Mouse (Mus musculus): ENCODE data around the gene Rgs9bp.
"Not testable (repeated sequence)": the region's sequence is repeated elsewhere in the genome, so short reads cannot be mapped to it uniquely, and the experiment has no call there.

Gene Rgs9bp

DNA sequence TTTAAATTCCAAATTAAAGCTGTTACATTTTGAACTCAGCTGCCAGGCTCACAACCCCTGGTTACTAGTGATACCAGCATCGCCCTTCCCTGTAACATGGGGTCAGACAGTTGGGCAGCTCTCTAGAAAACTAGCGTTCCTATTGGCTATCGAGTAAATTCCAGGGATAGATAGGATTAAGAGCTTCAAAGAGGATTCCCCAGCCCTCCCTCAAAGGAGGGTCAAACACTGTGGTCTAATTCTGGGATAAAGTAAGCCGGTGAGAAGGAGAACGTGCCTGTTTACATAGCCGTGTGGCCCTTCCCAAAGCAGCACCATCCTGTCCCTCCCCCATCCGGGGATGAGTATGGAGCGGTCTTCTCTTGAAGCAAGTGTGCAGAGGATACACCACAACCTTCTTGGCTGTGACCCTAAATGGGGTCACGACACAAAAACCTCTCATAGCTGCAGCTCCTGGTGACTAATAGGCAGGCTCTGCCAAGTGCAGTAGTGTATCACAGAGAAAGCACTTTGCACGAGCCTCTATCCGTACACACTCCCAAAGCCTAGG lies 1.8 kb downstream of the Rgs9bp start:
- peak; percentile 43 for DNase-seq (ENCODE audit: low spot score)

DNA sequence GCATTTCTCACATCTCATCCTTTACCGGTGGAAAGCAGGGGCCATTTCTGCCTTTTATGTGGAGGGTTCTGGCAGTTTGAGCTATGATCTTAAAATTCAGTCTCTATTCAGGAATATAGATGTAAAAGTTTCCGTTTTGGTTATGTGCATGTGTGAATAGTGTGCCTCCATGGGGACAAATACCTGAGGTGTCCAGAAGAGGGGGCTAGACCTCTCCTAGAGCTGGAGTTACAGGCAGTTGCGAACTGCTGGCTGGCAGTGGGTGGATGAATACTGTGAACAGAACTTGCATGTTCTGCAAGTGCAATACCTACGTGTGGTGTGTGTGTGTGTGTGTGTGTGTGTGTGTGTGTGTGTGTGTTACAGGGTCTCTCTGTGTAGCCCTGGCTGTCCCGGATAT lies 2.7 kb downstream of the Rgs9bp start:
- DNase-seq (ENCODE audit: low spot score), result peak; percentile 36

DNA sequence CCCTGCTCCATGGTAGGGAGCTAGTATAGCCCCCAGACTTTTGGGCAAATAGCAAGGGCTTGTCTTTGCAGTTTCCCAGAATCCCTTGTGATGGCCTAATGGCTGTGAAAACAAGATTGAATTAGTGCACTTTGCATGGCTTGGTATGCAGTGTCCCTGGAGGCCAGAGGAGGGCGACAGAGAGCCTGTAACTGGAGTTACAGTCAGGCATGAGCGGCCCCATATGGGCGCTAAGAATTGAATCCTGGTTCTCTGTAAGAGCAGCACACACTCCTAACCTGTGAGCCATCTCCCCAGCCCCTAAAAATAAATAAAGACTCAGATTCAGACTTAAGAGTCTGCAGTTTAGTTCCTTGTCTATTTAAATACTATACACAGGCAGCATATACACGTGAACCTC lies 5.5 kb downstream of the Rgs9bp start:
- DNase-seq (ENCODE audit: low spot score), result peak; percentile 78

- DNase-seq (ENCODE audit: low spot score), result not testable (repeated sequence)
Measured at GRCm38 (mm10) chr7:35570883-35571282, 14.5 kb downstream of the Rgs9bp start.

- not testable (repeated sequence) for DNase-seq (ENCODE audit: low spot score)
Measured at GRCm38 (mm10) chr7:35569724-35570123, 15.7 kb downstream of the Rgs9bp start.

GRCm38 (mm10) chr7:35565965-35566364 lies 19.4 kb downstream of the Rgs9bp start:
- DNase-seq (ENCODE audit: low spot score), result not testable (repeated sequence)

DNA sequence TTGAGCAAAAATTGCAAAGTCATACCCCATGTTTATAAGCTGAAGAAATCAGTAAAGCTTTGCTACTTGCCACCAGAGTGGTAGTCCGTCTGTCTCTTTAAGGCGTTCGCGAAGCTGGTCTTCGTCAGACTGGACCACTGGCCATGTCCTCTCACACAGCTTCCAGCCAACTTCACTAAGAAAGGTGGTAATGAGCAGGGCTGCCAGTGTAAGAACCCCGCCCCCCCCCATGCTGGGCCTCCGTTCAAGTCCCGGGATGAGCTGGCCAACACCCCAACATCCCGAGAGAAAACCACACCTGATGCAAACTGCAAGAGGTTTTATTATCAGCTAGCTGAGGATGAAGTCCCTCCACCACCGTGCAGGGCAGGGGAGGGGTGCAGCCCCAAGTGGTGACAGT lies 20.5 kb downstream of the Rgs9bp start:
- DNase-seq (ENCODE audit: low spot score), result not testable (repeated sequence)

DNA sequence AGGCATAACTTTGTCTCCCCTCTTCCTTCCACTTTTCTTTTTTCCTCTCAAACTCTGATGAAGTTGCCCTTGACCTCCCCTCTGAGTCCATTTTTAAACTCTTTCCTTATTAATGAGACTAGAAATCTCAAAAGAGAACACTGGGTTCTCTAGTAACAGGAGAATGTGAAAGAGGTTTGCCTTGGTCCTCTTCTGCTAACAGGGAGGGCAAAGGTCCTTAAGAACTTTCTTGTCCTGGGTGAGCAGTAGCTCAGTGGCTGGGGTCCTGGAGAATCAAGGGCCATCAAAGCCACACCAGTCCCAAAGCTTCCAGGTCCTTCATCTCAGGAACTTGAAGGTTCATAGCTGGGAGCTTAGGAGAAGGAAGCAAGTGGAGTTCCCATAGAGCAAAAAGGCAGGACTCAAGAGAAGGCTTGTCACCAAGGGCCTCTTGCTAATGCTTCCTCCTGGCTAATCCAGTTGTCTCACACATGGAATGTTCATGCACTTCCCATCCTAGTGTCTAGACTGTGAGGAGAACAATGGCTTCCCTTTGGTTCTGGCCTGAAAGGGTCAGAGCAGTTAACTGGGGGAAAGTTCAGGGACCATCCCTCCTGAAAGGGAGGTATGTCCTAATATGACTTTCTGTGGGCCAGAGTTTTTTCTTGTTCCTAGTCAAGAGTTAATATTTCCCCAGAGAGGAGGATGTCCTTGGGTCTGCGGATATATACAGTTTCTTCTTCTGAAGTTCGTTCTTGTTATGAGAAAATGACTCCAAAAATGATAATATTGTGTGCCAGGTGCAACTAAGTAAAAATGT lies 21.1 kb downstream of the Rgs9bp start:
- no peak for DNase-seq (ENCODE audit: low spot score)

- DNase-seq (ENCODE audit: low spot score), result no peak
Measured at GRCm38 (mm10) chr7:35563071-35563470, 22.3 kb downstream of the Rgs9bp start.

GRCm38 (mm10) chr7:35559838-35560237 lies 25.5 kb downstream of the Rgs9bp start:
- DNase-seq (ENCODE audit: low spot score), result no peak

GRCm38 (mm10) chr7:35558681-35559080 lies 26.7 kb downstream of the Rgs9bp start:
- DNase-seq (ENCODE audit: low spot score), result no peak

DNA sequence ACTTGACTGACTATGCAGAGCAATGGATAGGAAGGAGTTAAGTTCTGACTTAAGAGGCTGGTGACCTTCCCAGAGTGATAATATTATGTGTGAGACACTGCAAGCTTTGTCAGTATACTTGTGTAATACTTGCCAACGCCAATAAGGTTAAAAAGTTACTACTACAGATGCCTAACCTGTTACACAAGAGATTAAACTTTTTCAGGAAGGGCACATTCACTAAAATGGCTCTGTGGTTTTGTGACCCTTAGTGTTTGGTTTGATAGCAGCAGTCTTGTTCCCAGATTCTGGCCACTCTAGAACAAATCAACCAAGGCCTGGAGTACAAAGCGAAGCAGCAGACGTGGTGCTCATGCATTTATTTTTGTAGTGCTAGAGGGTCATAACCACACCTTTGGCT lies 27.8 kb downstream of the Rgs9bp start:
- no peak for DNase-seq (ENCODE audit: low spot score)

GRCm38 (mm10) chr7:35556905-35557304 lies 28.5 kb downstream of the Rgs9bp start:
- no peak for DNase-seq (ENCODE audit: low spot score)

- no peak for DNase-seq (ENCODE audit: low spot score)
Measured at GRCm38 (mm10) chr7:35556205-35556603, 29.2 kb downstream of the Rgs9bp start, which contains the start of gene Nudt19. Gene Nudt19 (minus strand): TSS chr7:35556304.

GRCm38 (mm10) chr7:35555224-35556204 lies 29.9 kb downstream of the Rgs9bp start:
- peak; percentile 93 for DNase-seq (ENCODE audit: low spot score)

- DNase-seq (ENCODE audit: low spot score), result peak; percentile 64
Measured at GRCm38 (mm10) chr7:35554605-35555175, 30.7 kb downstream of the Rgs9bp start.

- peak; percentile 34 for DNase-seq (ENCODE audit: low spot score)
Measured at GRCm38 (mm10) chr7:35553751-35554604, 31.4 kb downstream of the Rgs9bp start.

DNA sequence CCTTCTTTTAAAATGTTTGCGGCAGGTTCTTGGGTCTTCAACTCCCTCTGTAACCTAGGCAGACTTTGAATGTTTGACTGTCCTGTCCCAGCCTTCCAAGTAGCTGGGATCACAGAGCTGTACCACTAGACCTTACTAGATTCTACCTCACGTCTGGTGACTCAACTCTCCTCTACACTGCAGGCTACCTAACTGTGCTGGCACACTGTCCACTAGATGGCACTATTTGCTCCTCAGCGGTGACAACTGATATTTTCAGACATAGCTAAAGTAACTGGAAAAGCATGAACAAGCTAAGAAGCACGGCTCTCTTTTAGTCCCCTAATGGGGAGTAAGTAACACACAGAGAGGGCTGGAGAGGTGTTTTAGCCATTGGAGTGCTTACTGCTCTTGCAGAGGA lies 39.5 kb downstream of the Rgs9bp start:
- DNase-seq (ENCODE audit: low spot score), result peak; percentile 85

DNA sequence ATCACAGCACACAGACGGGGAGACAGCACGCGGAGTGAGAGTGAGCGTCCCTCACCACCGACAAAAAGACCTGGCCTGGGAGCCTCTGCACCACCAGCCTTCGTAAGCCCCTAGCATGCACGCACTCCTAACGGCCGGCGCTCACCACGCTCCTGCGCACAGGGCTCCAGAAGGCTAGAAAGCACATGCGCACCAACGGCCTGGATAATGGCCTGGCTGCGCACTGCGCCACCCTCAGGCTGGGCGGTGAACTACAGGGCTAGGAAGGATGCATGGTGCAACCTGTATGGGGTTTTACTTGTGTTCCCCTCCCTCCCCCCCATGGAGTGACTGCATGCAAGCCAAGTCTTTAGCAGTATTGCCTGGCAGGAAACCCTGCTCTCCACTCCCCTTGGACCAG lies 47.8 kb downstream of the Rgs9bp start, which contains the start of gene Tdrd12:
Gene Tdrd12 (minus strand): TSS at position 184 of the 400 bp plus-strand sequence.
- DNase-seq (ENCODE audit: low spot score), result no peak

- DNase-seq (ENCODE audit: low spot score), result no peak
Measured at GRCm38 (mm10) chr7:35535750-35536512, 49.5 kb downstream of the Rgs9bp start.
